Mouse (Mus musculus): ENCODE results near the gene Pik3r3. TPM values are rescaled to one million over a fixed set of nuclear protein-coding genes. Genes with fewer than 3 reads are reported as not detected.

Pik3r3 gene
- total RNA-seq (2012; rRNA removed), result 0.42 and 0.97 TPM in 2 replicates
- 1.9 TPM in 2 replicates for total RNA-seq (2014; rRNA removed)
- 1.8 and 2.2 TPM in 2 replicates for polyA plus RNA-seq (2012; ENCODE audit: insufficient read length, low read depth)

GRCm38 (mm10) chr4:116221140-116221851 lies at the start of gene Pik3r3:
Gene Pik3r3 (plus strand): TSS chr4:116221618.
- TF ChIP-seq PAX5 (IDR thresholded peaks at IDR 0.05; ENCODE audit: low read length) (no peak), MAZ (IDR thresholded peaks at IDR 0.05; ENCODE audit: low read depth, low read length) (peak; percentile 98), HCFC1 (IDR thresholded peaks at IDR 0.05; ENCODE audit: low read depth, low read length) (peak; percentile 62), UBTF (IDR thresholded peaks at IDR 0.05; ENCODE audit: low read depth, low read length) (0 out of 2 replicates have a peak, but pooled peaks have one; percentile 31), BHLHE40 (IDR thresholded peaks at IDR 0.05; ENCODE audit: low read depth, low read length) (peak; percentile 88), GABPA (IDR thresholded peaks at IDR 0.05; ENCODE audit: insufficient replicate concordance, low read depth, low read length) (no peak), CHD2 (IDR thresholded peaks at IDR 0.05; ENCODE audit: low read length) (peak; percentile 57), IRF4 (IDR thresholded peaks at IDR 0.05; ENCODE audit: low read depth, low read length) (peak; percentile 69; the same call in 1 of the 2 replicates), NRF1 (IDR thresholded peaks at IDR 0.05; ENCODE audit: low read depth, low read length) (peak; percentile 79), USF1 (IDR thresholded peaks at IDR 0.05; ENCODE audit: low read depth, low read length) (no peak), RAD21 (IDR thresholded peaks at IDR 0.05; ENCODE audit: low read depth, low read length) (no peak), ZKSCAN1 (IDR thresholded peaks at IDR 0.05; ENCODE audit: borderline replicate concordance, low read depth, low read length) (no peak), CTCF (conservative IDR thresholded peaks at IDR 0.05 in 1 of 2, IDR thresholded peaks at IDR 0.05 in 1 of 2; ENCODE audit: low read depth in 2 of 2, low read length in 2 of 2) (no peak), ZMIZ1 (IDR thresholded peaks at IDR 0.05; ENCODE audit: low read depth, low read length) (peak; percentile 78; the same call in 1 of the 2 replicates), JUND (conservative IDR thresholded peaks at IDR 0.05; ENCODE audit: low read depth, low read length) (no peak; the same call in 1 of the 2 replicates), MXI1 (IDR thresholded peaks at IDR 0.05; ENCODE audit: low read depth, low read length) (peak; percentile 75), TBP (conservative IDR thresholded peaks at IDR 0.05; ENCODE audit: low read depth, low read length) (peak; percentile 72; the same call in 1 of the 2 replicates), POLR2A (IDR thresholded peaks at IDR 0.05; ENCODE audit: low read depth, low read length) (peak; percentile 97), MYC (IDR thresholded peaks at IDR 0.05; ENCODE audit: low read depth, low read length) (no peak), EP300 (IDR thresholded peaks at IDR 0.05; ENCODE audit: low read length) (peak; percentile 44), JUN (IDR thresholded peaks at IDR 0.05; ENCODE audit: insufficient read depth, low read depth, low read length) (0 out of 2 replicates have a peak, but pooled peaks have one; percentile 7), SMC3 (IDR thresholded peaks at IDR 0.05; ENCODE audit: low read depth, low read length) (no peak), MAX (IDR thresholded peaks at IDR 0.05; ENCODE audit: low read length) (peak; percentile 49; the same call in 1 of the 2 replicates), ZC3H11A (IDR thresholded peaks at IDR 0.05; ENCODE audit: low read depth, low read length) (no peak), ETS1 (conservative IDR thresholded peaks at IDR 0.05; ENCODE audit: low read depth, low read length) (peak; percentile 58), CHD1 (IDR thresholded peaks at IDR 0.05; ENCODE audit: low read depth, low read length) (peak; percentile 100), RCOR1 (conservative IDR thresholded peaks at IDR 0.05; ENCODE audit: low read depth, low read length) (peak; percentile 72; the same call in 1 of the 2 replicates), NELFE (IDR thresholded peaks at IDR 0.05; ENCODE audit: low read depth, low read length) (peak; percentile 76), MAFK (IDR thresholded peaks at IDR 0.05; ENCODE audit: insufficient replicate concordance, low read length) (0 out of 2 replicates have a peak, but pooled peaks have one; percentile 29), SIN3A (IDR thresholded peaks at IDR 0.05; ENCODE audit: low read length) (peak; percentile 54; the same call in 1 of the 2 replicates), ZNF384 (IDR thresholded peaks at IDR 0.05; ENCODE audit: low read depth, low read length) (no peak), TCF12 (IDR thresholded peaks at IDR 0.05; ENCODE audit: low read depth, low read length) (peak; percentile 65), USF2 (conservative IDR thresholded peaks at IDR 0.05; ENCODE audit: low read depth, low read length) (no peak), ELF1 (IDR thresholded peaks at IDR 0.05; ENCODE audit: low read depth, low read length) (peak; percentile 41; the same call in 1 of the 2 replicates), POLR2AphosphoS2 (IDR thresholded peaks at IDR 0.05; ENCODE audit: low read depth, low read length) (no peak), KAT2A (IDR thresholded peaks at IDR 0.05; ENCODE audit: insufficient replicate concordance, low read length) (0 out of 2 replicates have a peak, but pooled peaks have one; percentile 34), MEF2A (IDR thresholded peaks at IDR 0.05; ENCODE audit: borderline replicate concordance, low read depth, low read length) (peak; percentile 37; the same call in 1 of the 2 replicates), E2F4 (IDR thresholded peaks at IDR 0.05; ENCODE audit: insufficient replicate concordance, low read depth, low read length) (no peak)
- Histone ChIP-seq H3K4me1 (ENCODE audit: control insufficient read depth in 1 of 2, insufficient read depth in 2 of 2) (peaks cover 0 to 4% of the 10 kb centered on the region in 2 experiments; a peak in 2 of 4 replicates), H3K9ac (ENCODE audit: insufficient read depth, low read depth) (peak within 1 kb of the TSS; percentile 71), H3K27ac (ENCODE audit: insufficient read depth, low read depth) (peak within 1 kb of the TSS; percentile 42; the same call in 1 of the 2 replicates), H3K36me3 (replicated peaks in 1 of 2; ENCODE audit: control insufficient read depth in 1 of 2, insufficient read depth in 1 of 2, low read length in 1 of 2) (no peaks in the 10 kb centered on the region), H3K27me3 (replicated peaks) (peaks cover 10% of the 10 kb centered on the region), H3K4me3 (replicated peaks in 1 of 3; ENCODE audit: low read depth in 2 of 3, low read length in 2 of 3, poor library complexity in 1 of 3) (peak within 1 kb of the TSS; percentile 61 to 75 (median 75)), H3K79me2 (replicated peaks; ENCODE audit: control insufficient read depth, extremely low read depth, insufficient read depth, poor library complexity, severe bottlenecking) (no peaks in the 10 kb centered on the region), H3K4me2 (ENCODE audit: insufficient read depth, low read depth, poor library complexity, severe bottlenecking) (peak within 1 kb of the TSS; percentile 100), H3K9me3 (replicated peaks; ENCODE audit: low read length) (no peaks in the 10 kb centered on the region)
- peak; percentile 97 for DNase-seq (ENCODE audit: extremely low read depth)
- in situ Hi-C loops (cut with MboI; ENCODE audit: low pct_ligation_motif_present, low pct_unique_long_range_greater_than_20kb, low sequenced_read_pairs), result no loop called here
- dilution Hi-C loops (cut with MboI; ENCODE audit: extremely low pct_ligation_motif_present, extremely low pct_unique_long_range_greater_than_20kb, low sequenced_read_pairs), result no loop called here
